Mouse (Mus musculus) layer of hippocampus, postnatal 14 days (tissue): ENCODE results near the gene Lin7b. TPM values are rescaled to one million over a fixed set of nuclear protein-coding genes. Genes with fewer than 3 reads are reported as not detected.
A peak's percentile ranks its signal among the peaks of the same experiment; 100 is the strongest.

Source experiments
- DNase-seq, 2 experiments: peaks; one replicate each; pipeline ENCODE4 v3.0.0; 2021 to 2022; ENCODE audit warnings: low spot score in 2 of 2, mixed read lengths in 1 of 2
- total RNA-seq, 2 experiments: library from RNA; stranded (reverse); gene quantifications; 2 replicates each; pipeline ENCODE4 v1.2.3; 2021

Gene Lin7b
- total RNA-seq, 2 experiments from 2014 or later = 148 to 157 TPM

DNA sequence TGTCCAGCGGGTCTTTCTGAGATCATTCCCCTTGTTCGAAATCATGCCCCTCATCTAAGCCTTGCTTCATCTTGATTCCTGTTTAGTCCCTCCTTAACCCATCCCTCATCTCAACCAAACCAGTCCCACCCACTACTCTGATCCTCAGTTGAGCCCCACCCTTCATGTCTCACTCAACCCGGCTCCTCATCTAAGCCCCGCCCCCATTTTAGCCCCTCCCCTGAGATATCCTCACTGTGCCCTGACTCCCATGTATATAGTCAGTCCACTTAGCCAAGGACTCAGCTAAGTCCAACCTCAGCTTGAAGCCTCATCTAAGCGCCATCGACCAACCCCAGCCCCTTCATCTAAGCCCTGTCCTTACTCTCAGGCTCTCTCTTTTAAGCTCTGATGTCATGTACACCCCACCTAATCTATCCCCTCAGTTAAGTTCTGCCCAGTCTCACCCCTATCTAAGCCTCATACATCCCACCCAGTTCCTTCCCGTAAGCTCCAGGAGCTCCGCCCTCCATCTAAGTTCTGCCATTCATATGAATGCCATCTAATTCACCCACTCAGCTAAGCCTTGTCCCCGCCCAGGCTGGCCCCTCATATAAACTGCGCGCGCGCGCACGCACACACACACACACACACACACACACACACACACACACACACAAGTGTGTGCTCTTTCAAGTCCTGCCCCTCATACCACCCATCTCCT is 14.9 kb downstream of the Lin7b start:
- DNase-seq = no peak

DNA sequence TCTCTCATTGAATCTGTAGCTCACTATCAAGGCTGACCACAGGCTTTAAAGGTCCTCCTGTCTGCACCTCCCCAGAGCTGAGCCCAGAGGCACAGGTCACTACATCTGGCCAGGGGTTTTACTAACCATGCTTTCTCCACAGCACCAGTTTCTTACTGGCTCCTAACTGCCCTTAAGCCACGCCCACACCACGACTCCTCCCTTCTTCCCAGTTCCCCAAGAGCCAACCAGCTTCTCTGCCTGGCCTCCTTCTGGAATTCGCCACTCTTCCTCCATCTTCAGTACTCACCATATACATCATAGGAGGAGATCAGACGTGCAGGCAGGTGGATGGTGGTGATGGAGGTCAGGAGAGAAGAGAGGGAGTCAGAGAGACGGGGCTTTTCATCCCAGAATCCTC is 17.3 kb downstream of the Lin7b start:
- DNase-seq = no peak

DNA sequence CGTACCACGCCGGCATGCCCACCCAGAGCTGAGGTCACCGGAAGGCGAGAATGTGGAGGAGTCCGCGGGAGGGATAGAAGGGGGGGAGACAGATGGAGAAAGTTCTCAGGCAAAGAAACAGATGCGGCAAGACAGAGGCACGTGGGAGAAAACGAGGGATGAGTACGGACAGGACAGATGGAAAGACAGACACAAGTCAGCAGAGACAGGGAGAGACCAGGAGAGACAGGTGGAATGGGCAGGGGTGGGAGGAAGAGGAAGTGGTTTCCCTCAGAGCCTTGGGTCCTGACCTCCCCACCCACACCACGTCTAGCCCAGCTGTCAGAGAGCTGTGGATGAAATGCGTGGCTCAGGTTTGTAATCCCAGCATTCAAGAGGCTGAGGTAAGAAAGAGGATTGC is 23.5 kb downstream of the Lin7b start:
- DNase-seq = no peak

DNA sequence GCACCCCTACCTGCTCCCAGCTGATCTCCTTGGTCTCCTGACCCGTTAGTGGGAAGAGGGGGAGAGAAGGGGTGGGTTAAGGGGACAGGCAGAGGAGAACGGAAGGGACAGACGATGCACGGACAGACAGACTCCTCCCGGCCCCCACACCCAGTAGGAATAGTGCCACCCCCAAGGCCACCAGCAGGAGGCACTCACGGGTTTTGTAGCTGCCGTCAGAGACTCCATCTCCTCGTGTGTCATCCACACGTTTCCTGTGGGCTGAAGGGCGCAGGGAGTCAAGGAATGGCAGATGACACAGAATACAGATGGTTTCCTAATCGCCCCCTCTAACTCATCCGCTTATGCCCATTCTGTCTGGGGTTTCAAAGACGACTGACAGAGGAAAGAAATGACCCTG is 26.8 kb downstream of the Lin7b start:
- DNase-seq = no peak

DNA sequence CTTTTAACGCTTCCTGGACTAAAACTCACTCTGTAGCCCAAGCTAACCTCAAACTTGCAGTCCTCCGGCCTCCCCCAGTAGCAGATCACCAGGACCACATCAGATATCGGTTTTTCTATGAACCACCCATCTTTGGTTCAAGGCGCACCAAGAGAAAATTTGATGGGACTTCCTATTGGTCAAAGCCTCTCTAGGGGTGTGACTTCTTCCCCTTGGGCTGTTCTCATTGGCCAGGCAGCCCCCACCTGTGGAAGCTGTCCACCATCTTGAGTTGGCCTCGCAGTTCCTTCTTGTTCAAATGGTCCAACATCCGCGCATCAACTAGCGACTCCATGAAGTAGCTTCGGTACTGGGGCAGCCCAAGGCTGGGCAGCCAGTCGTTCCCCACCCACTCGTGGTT is 28.3 kb downstream of the Lin7b start:
- no peak for DNase-seq

DNA sequence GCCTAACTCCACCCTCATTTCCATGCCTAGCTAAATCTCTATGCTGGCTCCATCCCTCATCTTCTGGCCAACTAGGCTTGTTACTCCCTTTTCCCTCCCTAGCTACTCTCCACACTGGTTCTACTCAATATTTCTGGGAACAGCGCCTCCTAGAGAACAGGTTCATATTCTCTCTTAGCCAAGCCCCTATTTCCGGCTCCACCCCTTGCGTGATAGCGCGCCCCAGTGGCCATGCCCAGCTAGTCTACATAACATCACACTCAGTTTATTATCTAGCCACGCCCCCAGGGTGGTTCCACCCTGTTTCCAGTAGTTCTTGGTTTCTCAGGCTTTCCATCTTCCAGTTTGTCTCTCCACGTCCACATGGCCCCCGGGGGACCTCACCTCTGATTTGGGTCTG is 29.1 kb downstream of the Lin7b start:
- peak; percentile 78 to 87 for DNase-seq

DNA sequence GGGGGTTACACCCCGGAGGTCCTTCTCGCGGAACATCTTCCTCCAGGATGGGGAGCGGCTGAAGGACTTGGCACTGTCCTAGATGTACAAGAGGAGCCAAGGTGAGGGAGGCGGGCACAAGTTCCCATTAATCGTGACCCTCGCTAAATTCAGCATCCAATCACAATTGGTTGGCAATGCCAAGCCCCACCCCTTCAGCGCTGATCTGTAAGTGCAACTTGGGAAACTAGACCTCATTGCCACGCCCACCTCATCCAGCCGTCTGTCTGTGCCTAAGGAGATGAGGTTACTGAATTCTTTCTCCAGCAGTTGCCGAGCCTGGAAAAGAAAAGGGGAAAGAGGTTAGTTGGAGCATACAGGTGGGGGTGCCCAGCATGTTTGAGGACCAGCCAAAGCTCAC is 29.7 kb downstream of the Lin7b start:
- DNase-seq = no peak

DNA sequence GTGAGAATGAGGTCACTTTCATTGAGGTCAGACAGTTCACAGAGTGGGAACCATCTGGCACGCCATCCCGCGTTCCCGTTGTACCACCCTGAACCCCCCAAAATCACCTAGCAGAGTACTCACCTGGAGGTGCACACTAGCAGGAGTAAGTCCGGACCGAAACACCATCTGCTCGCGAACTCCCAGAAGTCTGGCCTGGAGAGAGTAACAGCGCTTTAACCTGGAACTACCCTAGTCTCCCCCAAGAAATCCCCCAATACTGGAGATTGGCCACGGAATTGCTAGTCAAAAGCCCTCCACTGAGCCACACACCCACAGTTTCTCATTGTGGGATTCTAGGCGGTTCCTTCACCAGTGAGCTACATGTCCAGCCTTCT is 30.3 kb downstream of the Lin7b start:
- DNase-seq = no peak

DNA sequence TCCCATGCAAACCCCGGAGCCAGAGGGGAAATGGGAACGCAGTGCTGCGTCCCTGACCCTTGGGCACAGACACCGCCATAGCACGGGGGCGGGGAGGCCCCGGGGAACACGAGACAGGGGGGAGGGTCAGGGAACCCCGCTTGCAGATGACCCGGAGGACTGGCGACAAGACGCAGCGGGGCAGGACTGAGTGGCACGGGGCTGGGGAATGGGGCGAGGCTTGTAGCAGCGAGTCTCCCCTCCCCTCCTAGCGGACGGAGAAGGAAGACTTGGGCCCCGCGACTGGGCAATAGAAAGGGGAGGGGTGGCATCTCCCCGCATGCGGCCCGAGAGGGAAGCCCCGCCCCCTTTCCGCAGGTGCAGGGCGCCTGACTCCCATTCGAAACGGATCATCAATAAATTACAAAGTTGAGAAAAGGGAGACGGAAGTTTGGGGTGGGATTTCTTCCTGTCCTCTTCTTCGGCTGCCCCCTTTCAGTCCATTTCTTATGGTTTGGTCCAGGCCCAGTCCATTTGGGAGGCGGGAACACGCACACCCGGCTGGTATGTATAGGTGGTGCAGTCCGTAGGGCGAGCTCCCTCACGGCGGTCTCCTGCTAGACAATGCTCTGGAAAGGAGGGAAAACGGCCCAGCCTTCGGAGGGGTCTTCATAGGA is 30.8 kb downstream of the Lin7b start:
- DNase-seq = peak in 1 of 2 experiments; percentile 26

DNA sequence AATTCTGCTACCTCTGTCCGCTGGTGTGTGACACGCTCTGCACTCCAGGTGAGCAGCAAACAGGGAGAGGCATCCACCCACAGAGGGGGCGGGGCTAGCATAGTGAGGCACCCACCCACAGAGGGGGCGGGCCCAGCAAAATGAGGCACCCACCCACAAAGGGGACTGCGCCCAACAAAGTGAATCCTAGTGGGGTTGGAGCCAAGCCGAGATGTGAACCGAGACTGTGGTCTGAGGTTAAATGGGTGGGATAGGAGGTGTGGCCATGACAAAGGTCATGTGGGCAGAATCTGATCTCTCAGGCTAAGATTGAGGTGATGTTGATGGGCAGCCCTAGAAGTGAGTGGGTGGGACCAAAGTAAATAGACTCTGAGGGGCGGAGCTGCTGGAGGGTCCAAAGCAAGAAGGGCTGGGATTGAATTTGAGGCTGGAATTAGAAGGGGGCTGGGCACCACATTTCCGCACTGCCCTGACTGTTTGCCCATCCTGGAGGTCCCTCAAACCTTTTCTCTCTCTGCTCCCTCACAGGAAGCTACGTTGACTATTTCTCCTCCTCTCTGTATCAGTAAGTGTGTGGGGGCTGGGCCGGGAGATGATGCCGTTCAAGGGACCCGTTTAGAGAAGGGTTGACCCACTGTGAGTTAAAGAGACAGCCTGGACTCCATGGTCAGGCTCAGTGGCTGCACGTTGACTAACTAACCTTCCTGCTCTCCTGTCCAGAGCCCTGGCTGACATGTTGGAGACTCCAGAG is 32.0 kb downstream of the Lin7b start:
- no peak for DNase-seq

DNA sequence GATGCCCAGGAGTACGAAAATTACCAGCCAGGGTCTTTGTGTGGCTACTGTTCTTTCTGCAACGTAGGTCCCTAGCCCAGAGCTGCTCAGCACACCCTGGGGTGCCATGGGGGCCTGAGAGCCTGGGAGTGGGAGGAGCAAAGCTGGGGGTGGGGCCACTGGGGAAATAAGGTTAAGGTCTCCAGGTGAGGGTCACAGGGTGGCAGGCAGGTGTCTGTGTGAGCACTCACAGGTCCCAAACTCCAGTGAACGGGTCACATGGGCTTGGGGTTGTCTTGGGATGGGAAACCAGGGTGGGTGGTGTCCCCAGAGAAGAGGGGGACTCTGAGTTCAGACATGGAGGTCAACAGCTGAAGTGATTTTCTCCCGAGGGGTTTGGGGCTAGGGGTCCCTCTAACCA is 32.9 kb downstream of the Lin7b start:
- no peak for DNase-seq

DNA sequence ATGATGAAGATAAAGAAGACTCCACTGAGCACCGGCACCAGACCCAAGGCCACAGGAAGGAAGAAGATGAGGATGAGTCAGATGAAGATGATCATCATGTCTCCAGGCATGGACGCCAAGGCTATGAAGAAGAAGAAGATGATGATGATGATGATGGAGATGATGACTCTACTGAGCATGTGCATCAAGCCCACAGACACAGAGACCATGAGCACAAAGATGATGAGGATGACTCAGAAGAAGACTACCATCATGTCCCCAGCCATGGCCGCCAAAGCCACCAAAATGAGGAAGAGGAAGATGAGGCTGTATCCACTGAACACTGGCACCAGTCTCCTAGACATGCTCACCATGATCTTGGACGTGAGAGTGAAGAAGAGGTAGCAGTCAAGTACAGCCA is 34.1 kb downstream of the Lin7b start:
- DNase-seq = no peak

DNA sequence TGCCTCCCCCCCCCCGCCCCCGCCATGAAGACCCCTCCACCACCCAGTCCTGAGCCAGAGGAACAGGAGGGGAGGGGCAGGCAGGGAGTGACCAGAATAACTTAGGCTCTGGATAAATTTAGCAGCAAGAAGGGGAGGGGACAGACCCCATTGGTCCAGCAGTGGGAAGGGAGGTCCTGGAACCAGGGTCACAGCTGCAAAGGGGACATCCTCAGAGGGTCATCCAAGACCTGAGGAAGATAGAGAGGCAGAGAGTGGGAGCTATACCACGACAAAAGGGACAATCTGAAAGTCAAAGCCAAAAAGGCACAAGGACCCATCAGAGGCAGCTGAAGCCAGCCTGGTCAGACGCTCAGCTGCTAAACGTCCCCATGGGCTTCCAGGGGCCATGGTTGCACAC is 35.3 kb downstream of the Lin7b start, which contains the start of gene Hrc:
TSS of gene Hrc (plus strand) at position 235 of the 400 bp plus-strand sequence.
- no peak for DNase-seq

DNA sequence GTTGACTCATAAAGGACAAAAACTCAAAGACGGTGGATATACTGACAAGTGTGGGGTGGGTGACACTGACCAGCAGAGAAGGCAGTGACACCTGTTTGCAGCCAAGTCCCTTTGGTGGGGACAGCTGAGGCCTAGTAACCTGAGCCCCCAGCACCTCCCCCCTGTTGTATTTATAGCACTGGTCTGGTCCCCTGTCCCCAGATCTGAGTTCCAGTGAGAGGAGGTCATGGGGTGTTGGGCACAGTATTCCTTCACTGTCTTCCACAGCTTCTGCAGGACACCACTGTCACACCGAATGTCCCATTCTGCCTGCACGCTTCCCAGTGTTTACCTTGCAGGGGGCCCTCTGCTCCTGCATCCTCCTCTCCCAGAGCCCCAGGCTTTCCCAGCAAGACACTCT is 35.8 kb downstream of the Lin7b start:
- no peak for DNase-seq

DNA sequence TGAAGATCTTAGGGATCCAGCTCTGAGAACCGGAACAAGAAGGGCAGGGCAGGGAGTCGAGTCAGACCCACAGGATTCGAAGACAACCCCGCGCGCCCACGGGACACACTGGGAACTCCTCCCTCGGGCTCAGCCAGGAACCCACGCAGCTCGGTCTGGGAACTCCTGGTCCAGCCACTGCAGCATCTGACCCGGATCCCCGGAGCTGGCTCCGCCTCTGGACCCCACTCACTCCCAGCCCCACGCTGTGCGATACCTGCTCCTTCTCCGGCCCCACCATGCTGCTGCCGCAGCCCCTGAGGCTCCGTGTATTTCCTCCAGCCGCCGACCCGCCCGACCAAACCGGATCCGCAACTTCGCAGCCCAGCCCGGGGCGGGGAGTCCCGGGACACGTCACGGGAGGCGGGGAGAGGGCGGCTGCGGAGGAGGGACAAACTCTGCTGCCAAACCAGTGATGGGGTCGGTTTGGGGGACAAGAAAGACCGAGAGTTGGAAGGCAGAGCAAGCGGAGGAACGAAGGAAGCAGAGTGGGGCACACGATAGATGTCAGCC is 36.9 kb downstream of the Lin7b start, which contains the start of gene Trpm4:
TSS of gene Trpm4 (minus strand) at position 350 of the 552 bp plus-strand sequence.
- DNase-seq = peak; percentile 73 to 78

DNA sequence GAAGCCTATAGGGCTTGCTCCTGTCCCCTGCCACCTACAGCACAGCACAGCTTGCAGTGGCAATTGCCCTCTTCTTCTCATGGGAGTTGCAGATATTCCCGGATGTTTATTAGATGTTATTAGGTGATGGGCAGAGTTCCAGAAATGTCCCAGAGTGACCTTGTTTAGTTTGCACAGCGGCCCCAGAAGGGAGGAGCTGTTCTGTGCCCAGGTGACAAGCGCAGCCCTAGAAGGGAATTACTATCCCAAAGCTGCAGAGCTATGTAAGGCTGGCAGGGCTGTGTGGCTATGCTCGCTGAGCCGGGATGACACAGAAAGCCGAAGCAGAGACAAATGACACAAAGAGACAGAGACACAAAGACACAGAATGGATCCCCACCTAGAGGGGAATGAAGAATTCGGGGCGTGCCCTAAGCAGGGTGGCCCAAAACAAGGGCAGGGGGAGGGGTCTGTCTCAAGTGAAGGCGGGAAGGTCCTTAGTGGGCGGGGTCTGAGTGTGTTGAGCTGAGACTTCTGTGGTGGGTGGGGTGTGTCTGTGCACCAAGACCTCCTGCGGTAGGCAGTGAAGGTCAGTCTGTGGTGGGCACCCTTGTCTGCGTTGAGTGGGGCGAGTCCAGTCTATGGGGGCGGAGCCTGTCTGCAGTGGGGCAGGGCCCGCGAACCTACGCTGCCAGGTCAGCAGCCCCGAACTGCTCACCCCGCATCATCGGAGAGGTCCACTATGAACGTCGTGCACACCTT is 37.5 kb downstream of the Lin7b start:
- DNase-seq = no peak

DNA sequence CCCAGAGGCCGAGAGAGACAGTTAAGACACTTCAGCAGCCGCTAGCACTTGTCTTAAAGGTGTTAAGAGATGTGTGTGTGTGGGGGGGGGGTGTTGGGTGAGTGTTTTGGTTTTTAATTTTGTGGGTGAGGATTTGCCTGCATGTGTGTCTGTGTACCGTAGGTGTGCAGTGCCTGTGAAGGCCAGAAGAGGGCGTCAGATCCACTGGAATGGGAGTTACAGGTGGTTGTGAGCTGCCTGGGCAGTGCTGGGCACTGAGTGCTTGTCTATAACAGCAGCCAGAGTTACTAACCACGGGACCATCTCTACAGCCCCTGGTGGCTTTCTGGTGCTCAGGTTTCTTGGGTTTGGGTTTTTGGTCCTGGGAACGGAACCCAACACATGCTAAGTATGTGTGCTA is 38.9 kb downstream of the Lin7b start:
- no peak for DNase-seq

DNA sequence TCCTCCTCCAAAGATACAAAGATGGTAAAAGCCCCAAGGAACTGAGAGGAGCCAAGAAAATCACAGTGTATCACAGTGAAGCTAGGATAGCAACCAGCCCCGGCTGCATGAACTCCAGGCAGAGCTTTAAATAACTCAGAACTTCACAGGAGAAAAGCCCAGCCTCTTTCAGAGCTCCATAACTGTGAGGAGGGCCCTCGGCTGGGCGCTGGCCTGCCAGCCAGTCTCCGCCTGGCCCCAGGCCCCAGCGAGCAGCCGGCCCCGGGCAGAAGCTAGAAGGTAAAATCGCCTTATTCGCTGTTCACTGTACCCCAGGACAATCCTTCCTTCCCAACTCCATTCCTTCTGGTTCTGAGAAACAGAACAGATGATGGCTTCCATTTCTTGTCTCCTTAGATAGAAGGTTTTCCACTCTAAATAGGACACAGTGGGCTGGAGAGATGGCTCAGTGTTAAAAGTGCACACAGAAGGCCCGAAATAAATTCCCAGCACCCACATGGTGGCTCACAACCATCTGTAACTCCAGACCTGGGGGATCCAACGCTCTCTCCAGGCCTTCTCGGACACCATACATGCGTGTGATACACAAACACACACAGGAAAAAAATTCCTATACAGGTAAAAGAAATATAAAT is 41.4 kb downstream of the Lin7b start:
- no peak for DNase-seq

DNA sequence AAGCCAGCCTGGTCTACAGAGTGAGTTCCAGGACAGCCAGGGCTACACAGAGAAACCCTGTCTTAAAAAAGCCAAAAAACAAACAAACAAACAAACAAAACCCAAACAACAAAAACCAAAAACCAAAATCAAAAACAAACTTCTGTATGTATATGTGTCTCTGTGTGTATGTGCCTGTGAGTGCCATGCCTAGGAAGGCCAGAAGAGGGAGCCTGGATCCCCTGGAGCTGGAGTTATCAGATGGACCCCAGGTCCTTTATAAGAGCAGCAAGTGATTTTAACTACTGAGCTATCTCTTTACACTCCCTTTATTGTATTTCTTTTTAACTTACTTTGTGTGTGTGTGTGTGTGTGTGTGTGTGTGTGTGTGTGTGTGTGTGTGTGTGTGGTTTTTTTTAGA is 44.6 kb downstream of the Lin7b start:
- no peak for DNase-seq

DNA sequence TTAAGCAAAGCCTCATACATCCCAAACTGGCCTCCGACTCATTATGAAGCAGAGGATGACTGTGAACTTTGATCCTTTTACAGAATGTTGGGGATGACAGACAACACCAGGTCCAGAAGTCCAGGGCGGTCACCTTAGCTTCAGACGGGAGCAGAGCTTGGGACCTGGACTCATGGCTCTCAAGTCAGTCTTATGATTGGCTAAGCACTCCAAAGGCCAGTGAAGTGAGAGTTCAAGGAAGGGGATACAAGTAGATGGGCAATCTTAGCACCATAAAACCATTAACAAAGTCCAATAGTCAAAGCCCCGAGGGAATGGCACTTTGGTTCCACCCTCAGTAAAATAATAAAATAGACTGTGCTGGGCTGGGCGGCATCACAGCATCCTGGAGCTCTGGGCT is 47.3 kb downstream of the Lin7b start:
- DNase-seq = no peak

DNA sequence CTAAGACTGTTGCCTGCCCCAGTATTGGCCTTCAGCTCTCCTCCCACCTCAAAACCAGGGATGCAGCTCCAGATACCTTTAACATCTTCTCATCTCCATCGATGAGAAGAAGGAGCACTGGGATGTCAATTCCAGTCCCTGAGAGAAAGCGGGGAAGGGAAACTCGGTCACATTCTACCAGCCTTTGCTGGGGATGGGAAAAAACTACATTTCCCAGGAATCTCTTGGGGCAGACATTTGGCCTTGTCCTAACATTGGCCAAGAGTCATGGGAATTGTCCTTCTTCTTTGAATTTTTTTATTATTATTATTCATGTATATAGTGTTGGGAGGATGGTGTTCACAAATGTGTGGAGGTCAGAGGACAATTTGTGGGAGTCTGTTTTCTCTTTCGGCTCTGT is 48.1 kb downstream of the Lin7b start:
- no peak for DNase-seq
